Comparison of ENCODE assay signal across 9 mouse cellular contexts in the genomic region with DNA sequence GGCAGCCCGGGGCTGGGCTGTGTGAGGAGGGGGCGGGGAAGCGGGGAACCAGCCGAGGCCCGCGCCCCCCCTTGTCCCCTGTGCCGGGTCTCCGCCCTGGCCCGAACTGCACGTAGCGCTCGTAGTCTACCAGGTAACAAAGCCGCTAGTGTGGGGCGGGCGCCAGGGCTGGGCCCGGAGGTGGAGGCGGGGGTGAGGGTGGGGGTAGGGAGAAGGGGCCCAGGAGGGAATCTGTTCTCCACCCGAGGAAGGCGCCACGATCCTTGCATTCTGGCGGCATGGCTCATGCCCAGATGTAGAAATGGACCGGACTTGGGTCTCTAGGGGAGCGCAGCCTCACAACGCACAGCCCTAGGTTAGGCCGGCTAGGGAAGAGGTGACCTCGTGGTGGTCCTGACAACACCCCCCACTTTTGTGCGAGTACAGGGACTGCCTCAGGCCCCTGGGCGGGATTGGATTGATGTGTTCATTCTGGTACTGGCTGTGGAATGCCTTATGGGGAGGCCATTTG. TPM values are rescaled to one million over a fixed set of nuclear protein-coding genes. Genes with fewer than 3 reads are reported as not detected.
DNase-seq lines count a peak whose midpoint lies in the region; ATAC-seq and TF ChIP-seq lines count a peak whose summit lies in the region.
"Had no signal": no experiment of that assay in that cellular context is flagged by ENCODE, and none has a peak within 500 bp of the region (broad histone marks: within the 10 kb centered on the region; RNA-seq: fewer than 3 reads in every experiment).

No protein-coding gene starts in this region.

- peak overlapping the region; percentile 44 for H3K4me3 ChIP-seq in heart, embryonic 10.5 days
- H3K4me3 ChIP-seq in forebrain, postnatal 0 days (ENCODE audit: low read depth, low read length), result 0 out of 2 replicates have a peak overlapping the region, but pooled peaks have one; percentile 10

- TF ChIP-seq CTCF in forebrain, postnatal 0 days (IDR thresholded peaks at IDR 0.05; ENCODE audit: low read depth), result no peak

- WGBS in heart, embryonic 10.5 days, result 10% methylated on average over 28 of the region's 28 CpGs
- 8% methylated on average over 28 of the region's 28 CpGs for WGBS in forebrain, postnatal 0 days

- no peak for ATAC-seq in forebrain, postnatal 0 days
- no peak for ATAC-seq in megakaryocyte, adult 5-6 weeks (ENCODE audit: poor library complexity, severe bottlenecking)
- ATAC-seq: activated CD4-positive, CD25-positive, alpha-beta regulatory T cell, adult 4 months had no signal

- peak overlapping the region; percentile 91 for H3K27ac ChIP-seq in heart, embryonic 10.5 days
- no peak overlapping the region for H3K27ac ChIP-seq in forebrain, postnatal 0 days (ENCODE audit: low read depth, low read length)

- no peaks in the 10 kb centered on the region for H3K9me3 ChIP-seq in heart, embryonic 10.5 days
- no peaks in the 10 kb centered on the region for H3K9me3 ChIP-seq in forebrain, postnatal 0 days (ENCODE audit: low read length)

- H3K4me2 ChIP-seq in forebrain, postnatal 0 days (ENCODE audit: low read depth), result peak overlapping the region; percentile 36

- no peak overlapping the region for H3K9ac ChIP-seq in forebrain, postnatal 0 days

- H3K36me3 ChIP-seq in heart, embryonic 10.5 days, result no peaks in the 10 kb centered on the region
- no peaks in the 10 kb centered on the region for H3K36me3 ChIP-seq in forebrain, postnatal 0 days (ENCODE audit: insufficient read depth)

- DNase-seq in heart, embryonic 10.5 days (ENCODE audit: low spot score), result peak; percentile 81
- DNase-seq in heart, postnatal 10 days, result no peak
- DNase-seq in ES-CJ7 (ENCODE audit: low read depth, low spot score), result peak; percentile 88
- DNase-seq in forebrain, postnatal 0 days, result no peak
- peak; percentile 49 for DNase-seq in mesoderm, embryonic 11.5 days (ENCODE audit: low read depth, low spot score)
- DNase-seq in cerebellum, adult 8-10 months, result no peak
- no peak for DNase-seq in left cerebral cortex, adult 9 months (ENCODE audit: low spot score in 2 of 2)

- H3K4me1 ChIP-seq in heart, embryonic 10.5 days, result peaks cover 92% of the 10 kb centered on the region
- no peaks in the 10 kb centered on the region for H3K4me1 ChIP-seq in forebrain, postnatal 0 days (ENCODE audit: insufficient read depth)

- intact Hi-C loops in heart, postnatal 10 days (cut with DNase I), result no loop called here

- H3K27me3 ChIP-seq in heart, embryonic 10.5 days (ENCODE audit: insufficient read depth, poor library complexity, severe bottlenecking), result peaks cover 9% of the 10 kb centered on the region; the same call in 1 of the 2 replicates
- peaks cover 9% of the 10 kb centered on the region; the same call in 1 of the 2 replicates for H3K27me3 ChIP-seq in forebrain, postnatal 0 days (ENCODE audit: insufficient read depth, low read length)

RNA-seq across cellular contexts. Expression of a gene that starts 35.5 kb away (rescaled TPM):
- polyA plus RNA-seq in heart, embryonic 10.5 days (2016; fragmentation: Nextera tagmentation; extraction: Ambion mirVana), result 549 and 607 TPM in 2 replicates
- 1 to 10 TPM; 5.1 to 7.7 TPM for total RNA-seq in heart, postnatal 10 days (2021)
- total RNA-seq in forebrain, postnatal 0 days (2014; rRNA removed), result 53.6 and 64.8 TPM in 2 replicates
- 41.4 and 43.1 TPM in 2 replicates for polyA plus RNA-seq in forebrain, postnatal 0 days (2015; fragmentation: Nextera tagmentation; extraction: Ambion mirVana)
- total RNA-seq in megakaryocyte, adult 5-6 weeks (2015), result 9.0 and 14.4 TPM in 2 replicates
- total RNA-seq in megakaryocyte, adult 5-6 weeks (2017), result 14.3 and 18.0 TPM in 2 replicates

Comparison
In these comparisons a context has a peak if more than half of its experiments do, and no peak if none do; other contexts are left out.
1. DNase-seq: peak in heart, embryonic 10.5 days (single experiment), ES-CJ7 (single experiment) and mesoderm, embryonic 11.5 days (single experiment); none in heart, postnatal 10 days (0 of 2), forebrain, postnatal 0 days (single experiment), cerebellum, adult 8-10 months (single experiment) and left cerebral cortex, adult 9 months (0 of 2).